Mouse (Mus musculus): Measurements from ENCODE around the gene Spryd7.

DNA sequence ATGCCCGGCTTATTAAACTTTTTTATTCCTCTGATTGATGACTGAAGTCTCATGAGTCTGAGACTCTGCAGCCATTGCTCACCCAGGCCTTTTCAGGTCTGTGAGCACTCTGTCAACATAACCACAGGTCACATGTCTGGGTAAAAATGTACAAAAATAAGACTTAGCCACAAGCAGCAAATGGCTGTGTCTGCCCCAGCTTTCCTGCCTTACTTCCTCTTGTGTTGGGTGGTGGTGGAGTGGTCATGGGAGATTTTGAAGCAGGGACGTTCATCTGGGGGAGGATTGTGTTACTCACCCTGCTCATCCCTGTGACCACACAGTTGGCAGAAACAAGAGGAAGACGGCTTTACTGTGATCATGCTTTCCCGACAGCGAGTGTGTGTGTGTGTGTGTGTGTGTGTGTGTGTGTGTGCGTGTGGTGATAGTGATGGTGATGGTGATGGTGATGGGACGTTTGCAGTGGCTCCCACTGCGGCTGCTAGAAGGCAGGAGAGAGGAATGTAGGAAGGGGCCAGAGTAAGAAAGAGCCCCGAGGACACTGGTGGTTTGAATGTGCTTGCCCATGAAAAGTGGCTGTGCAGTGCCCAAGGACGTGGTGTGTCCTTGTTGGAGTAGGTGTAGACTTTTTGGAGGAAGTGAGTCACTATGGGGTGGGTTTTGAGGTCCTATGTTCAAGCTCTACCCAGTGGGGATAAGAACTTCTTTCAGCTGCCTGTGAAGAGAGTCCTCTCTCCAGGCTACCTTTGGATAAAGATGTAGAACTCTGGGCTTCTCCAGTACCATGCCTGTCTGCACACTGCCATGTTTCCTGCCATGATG is 37.8 kb downstream of the Spryd7 start:
- no peak for TF ChIP-seq POLR2A (IDR thresholded peaks at IDR 0.05; ENCODE audit: insufficient read depth, low read depth, low read length)
- no peak for TF ChIP-seq CTCF (IDR thresholded peaks at IDR 0.05)

All from heart, adult 2 months (tissue).